Mouse (Mus musculus) stomach, postnatal 0 days (tissue): ENCODE measurements around the gene Nfs1.

Experiments
- CTCF ChIP-seq: IDR thresholded peaks from 2 replicates; pipeline ENCODE4 v1.5.1; 2016; ENCODE audit warnings: antibody characterized with exemption, low read depth, mild to moderate bottlenecking, moderate library complexity
- EP300 ChIP-seq: optimal IDR thresholded peaks from 2 replicates; pipeline ENCODE3; 2016; ENCODE audit warnings: antibody characterized with exemption

DNA sequence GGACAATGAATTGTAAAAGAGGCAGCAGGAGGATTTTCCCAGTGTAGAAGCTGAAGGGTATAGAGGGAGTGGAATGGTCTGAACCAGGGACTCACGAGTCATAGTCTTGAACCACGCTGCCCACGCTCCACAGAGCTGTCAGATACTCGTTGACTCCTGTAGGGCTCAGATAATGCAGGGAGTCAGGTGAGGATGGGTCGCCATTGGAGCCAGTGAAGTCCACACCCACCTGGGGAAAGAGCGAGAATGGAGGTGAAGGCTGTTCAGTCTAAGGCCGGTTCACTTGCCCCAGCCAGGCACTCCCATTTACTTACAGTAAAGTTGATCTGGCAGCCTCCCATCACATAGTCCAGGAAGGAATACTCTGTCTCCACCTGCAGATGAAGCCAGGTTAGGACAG, 66.5 kb downstream of the Nfs1 start:
- TF ChIP-seq EP300 = no peak
- TF ChIP-seq CTCF = peak; percentile 47
